Mouse (Mus musculus) embryonic facial prominence, embryonic 15.5 days (tissue): Measurements from ENCODE around the gene Acoxl. TPM values are rescaled to one million over a fixed set of nuclear protein-coding genes. Genes with fewer than 3 reads are reported as not detected.

ENCODE experiments used
- ATAC-seq: fragments of 200-750 bp; cut with Nextera tagmentation; 2 replicates; pipeline ENCODE4 v1.8.0; 2017; ENCODE audit warnings: low read depth, moderate TSS enrichment; ENCODE audit not compliant: insufficient number of reproducible peaks, low FRiP score, low TSS enrichment
- H3K27ac ChIP-seq: fragments of 300-500 bp; sonication (generic); replicated peaks from 2 replicates; pipeline ENCODE4 v1.5.1; 2015; ENCODE audit warnings: mild to moderate bottlenecking, inconsistent platforms
- H3K27me3 ChIP-seq: fragments of 300-500 bp; sonication (generic); 2 replicates; pipeline ENCODE4 v1.6.1; 2015; ENCODE audit warnings: inconsistent platforms
- H3K36me3 ChIP-seq: fragments of 300-500 bp; sonication (generic); 2 replicates; pipeline ENCODE4 v1.6.1; 2015; ENCODE audit warnings: mild to moderate bottlenecking, inconsistent platforms
- H3K4me1 ChIP-seq: fragments of 300-500 bp; sonication (generic); 2 replicates; pipeline ENCODE4 v1.6.1; 2015; ENCODE audit warnings: inconsistent platforms
- H3K4me2 ChIP-seq: fragments of 300-500 bp; sonication (generic); replicated peaks from 2 replicates; pipeline ENCODE4 v1.6.1; 2015; ENCODE audit warnings: mild to moderate bottlenecking, inconsistent platforms
- H3K4me3 ChIP-seq: fragments of 300-500 bp; sonication (generic); replicated peaks from 2 replicates; pipeline ENCODE4 v1.5.1; 2015; ENCODE audit warnings: mild to moderate bottlenecking, inconsistent platforms
- H3K9ac ChIP-seq: fragments of 300-500 bp; sonication (generic); 2 replicates; pipeline ENCODE4 v1.6.1; 2015; ENCODE audit warnings: inconsistent platforms
- H3K9me3 ChIP-seq: fragments of 300-500 bp; sonication (generic); replicated peaks from 2 replicates; pipeline ENCODE4 v1.6.1; 2016; ENCODE audit warnings: inconsistent platforms
- WGBS: fragments of 180-500 bp; shearing (Covaris S2); methylation state at CpG from one replicate; pipeline ENCODE4 v1.1.7; 2015; 5-methylcytosine and 5-hydroxymethylcytosine counted together
- polyA plus RNA-seq: library from polyadenylated mRNA; unstranded; fragments of >200 nt; fragmentation: Nextera tagmentation; extraction: Ambion mirVana; gene quantifications from 2 replicates; pipeline ENCODE4 v1.2.1, GENCODE M21; 2015

Gene Acoxl
- polyA plus RNA-seq, 1 experiment from 2014 or later = 0.15 TPM

DNA sequence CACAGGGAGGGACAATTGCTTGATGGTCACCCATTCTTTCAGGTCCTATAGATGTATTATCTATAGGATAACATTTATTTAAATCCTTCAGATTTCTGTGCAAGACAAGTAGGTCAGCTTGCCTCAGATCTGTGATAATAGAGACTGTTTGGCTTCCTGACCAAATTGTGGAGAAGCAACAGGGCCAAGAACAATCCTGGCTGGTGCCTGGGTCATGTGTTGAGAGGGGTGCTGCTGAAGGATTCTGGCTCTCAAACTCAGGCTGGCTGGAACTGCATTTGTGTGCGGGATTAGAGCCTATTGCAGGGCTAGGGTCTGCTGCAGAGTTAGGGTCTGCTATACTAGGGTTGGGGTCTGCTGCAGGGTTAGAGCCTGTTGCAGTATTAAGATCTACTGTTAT lies 153.0 kb downstream of the Acoxl start:
- WGBS = 82% methylated on average over 1 of the region's 1 CpGs
- no peak overlapping the region for H3K27ac ChIP-seq
- H3K4me2 ChIP-seq = no peak overlapping the region
- no peaks in the 10 kb centered on the region for H3K9me3 ChIP-seq
- no peak for ATAC-seq
- no peaks in the 10 kb centered on the region for H3K36me3 ChIP-seq
- no peak overlapping the region for H3K9ac ChIP-seq
- no peaks in the 10 kb centered on the region for H3K4me1 ChIP-seq
- no peak overlapping the region for H3K4me3 ChIP-seq
- H3K27me3 ChIP-seq = no peaks in the 10 kb centered on the region

- 87% methylated on average over 17 of the region's 17 CpGs for WGBS
- no peaks in the 10 kb centered on the region for H3K27me3 ChIP-seq
- H3K27ac ChIP-seq = no peak overlapping the region
- no peak overlapping the region for H3K4me3 ChIP-seq
- H3K36me3 ChIP-seq = no peaks in the 10 kb centered on the region
- H3K4me2 ChIP-seq = no peak overlapping the region
- H3K9me3 ChIP-seq = no peaks in the 10 kb centered on the region
- H3K9ac ChIP-seq = no peak overlapping the region
- no peak for ATAC-seq
- no peaks in the 10 kb centered on the region for H3K4me1 ChIP-seq
These were observed 170.2 kb downstream of the Acoxl start for GRCm38 (mm10) chr2:128008662-128009423.

GRCm38 (mm10) chr2:128014613-128015012 lies 175.9 kb downstream of the Acoxl start:
- Histone ChIP-seq H3K4me1 (no peaks in the 10 kb centered on the region), H3K4me3 (no peak overlapping the region), H3K36me3 (no peaks in the 10 kb centered on the region), H3K4me2 (no peak overlapping the region), H3K9ac (no peak overlapping the region), H3K9me3 (no peaks in the 10 kb centered on the region), H3K27ac (no peak overlapping the region), H3K27me3 (no peaks in the 10 kb centered on the region)
- 51% methylated on average over 2 of the region's 2 CpGs for WGBS
- ATAC-seq = no peak

DNA sequence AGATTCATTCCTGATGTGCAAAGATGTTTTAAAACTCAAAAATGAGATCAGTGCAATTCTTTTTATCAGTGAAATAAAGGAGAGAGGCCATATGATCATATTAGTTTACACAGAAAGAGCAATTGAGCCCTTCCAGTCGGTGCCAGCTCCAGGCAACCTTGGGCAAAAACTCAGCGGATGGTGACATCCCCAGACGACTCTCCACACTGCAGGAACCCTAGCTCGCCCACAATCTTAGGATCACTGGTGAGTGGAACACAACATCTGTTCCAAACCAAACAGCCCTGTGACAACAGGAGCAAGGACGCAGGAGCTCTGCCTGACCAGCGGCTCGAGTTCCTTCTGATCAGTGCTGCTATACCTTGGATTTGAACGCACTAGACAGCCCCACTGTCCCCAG lies 176.9 kb downstream of the Acoxl start:
- no peak overlapping the region for H3K27ac ChIP-seq
- 72% methylated on average over 8 of the region's 8 CpGs for WGBS
- ATAC-seq = no peak

GRCm38 (mm10) chr2:128020039-128020907 lies 181.6 kb downstream of the Acoxl start:
- no peak overlapping the region for H3K9ac ChIP-seq
- H3K27me3 ChIP-seq = no peaks in the 10 kb centered on the region
- no peak overlapping the region for H3K4me2 ChIP-seq
- H3K36me3 ChIP-seq = no peaks in the 10 kb centered on the region
- H3K27ac ChIP-seq = no peak overlapping the region
- ATAC-seq = no peak
- H3K4me1 ChIP-seq = no peaks in the 10 kb centered on the region
- 49% methylated on average over 7 of the region's 7 CpGs for WGBS
- H3K4me3 ChIP-seq = no peak overlapping the region
- H3K9me3 ChIP-seq = no peaks in the 10 kb centered on the region

More for the DNA sequence above, 176.9 kb downstream of the Acoxl start:
- Histone ChIP-seq H3K4me1 (no peaks in the 10 kb centered on the region), H3K4me2 (no peak overlapping the region), H3K9me3 (no peaks in the 10 kb centered on the region), H3K4me3 (no peak overlapping the region), H3K27me3 (no peaks in the 10 kb centered on the region), H3K36me3 (no peaks in the 10 kb centered on the region), H3K9ac (no peak overlapping the region)

- H3K4me1 ChIP-seq = no peaks in the 10 kb centered on the region
- H3K27ac ChIP-seq = no peak overlapping the region
- H3K9ac ChIP-seq = no peak overlapping the region
- H3K4me2 ChIP-seq = no peak overlapping the region
- no peaks in the 10 kb centered on the region for H3K9me3 ChIP-seq
- H3K36me3 ChIP-seq = no peaks in the 10 kb centered on the region
- H3K27me3 ChIP-seq = no peaks in the 10 kb centered on the region
- H3K4me3 ChIP-seq = no peak overlapping the region
- ATAC-seq = no peak
These were observed 182.2 kb downstream of the Acoxl start for GRCm38 (mm10) chr2:128020908-128021193.

DNA sequence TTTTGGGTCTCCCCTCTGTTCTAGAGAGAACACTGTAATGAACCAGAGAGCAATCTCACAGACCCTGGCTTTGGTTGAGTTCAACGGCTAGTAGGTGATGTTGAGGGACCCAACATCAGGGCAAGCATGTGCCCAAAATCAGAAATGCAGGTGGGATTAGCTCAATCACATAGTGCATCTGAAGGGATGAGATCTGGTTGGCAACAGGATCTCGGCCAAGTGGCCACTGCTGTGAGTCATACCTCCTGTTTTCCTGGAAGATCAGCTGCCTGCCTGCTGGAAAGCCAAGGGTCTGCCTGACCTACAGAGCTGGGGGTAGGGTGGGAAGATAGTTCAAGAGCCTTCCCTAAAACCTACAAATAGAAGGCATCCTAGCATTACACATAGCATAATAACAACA lies 185.2 kb downstream of the Acoxl start:
- no peaks in the 10 kb centered on the region for H3K36me3 ChIP-seq
- H3K4me2 ChIP-seq = no peak overlapping the region
- no peak overlapping the region for H3K4me3 ChIP-seq
- 94% methylated on average over 2 of the region's 2 CpGs for WGBS
- no peak overlapping the region for H3K9ac ChIP-seq
- H3K9me3 ChIP-seq = no peaks in the 10 kb centered on the region
- H3K27ac ChIP-seq = no peak overlapping the region
- H3K27me3 ChIP-seq = no peaks in the 10 kb centered on the region
- no peaks in the 10 kb centered on the region for H3K4me1 ChIP-seq
- ATAC-seq = no peak

DNA sequence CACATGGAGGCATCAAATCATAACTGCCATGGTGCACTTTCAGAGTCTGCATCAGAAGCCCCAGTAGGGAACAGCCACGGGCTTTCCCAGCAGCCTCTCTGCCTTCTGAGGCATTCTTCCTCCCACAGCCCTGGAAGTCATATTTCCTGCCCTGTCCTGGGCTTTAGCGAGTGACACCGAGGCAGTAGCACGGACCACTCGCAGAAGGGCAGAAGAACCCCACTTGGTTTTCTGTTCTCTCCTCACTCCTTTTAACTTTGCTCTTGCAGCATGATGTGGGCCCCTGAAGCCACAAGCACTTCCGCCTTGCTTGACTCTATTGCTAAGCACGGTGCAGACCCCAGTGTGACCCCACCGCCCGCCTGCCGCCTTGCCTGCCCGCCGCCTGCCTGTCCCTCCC lies 189.0 kb downstream of the Acoxl start:
- no peak overlapping the region for H3K27ac ChIP-seq
- H3K4me3 ChIP-seq = no peak overlapping the region
- WGBS = 77% methylated on average over 12 of the region's 12 CpGs
- no peaks in the 10 kb centered on the region for H3K36me3 ChIP-seq
- no peak for ATAC-seq
- no peak overlapping the region for H3K9ac ChIP-seq
- H3K27me3 ChIP-seq = no peaks in the 10 kb centered on the region
- H3K9me3 ChIP-seq = no peaks in the 10 kb centered on the region
- no peak overlapping the region for H3K4me2 ChIP-seq
- no peaks in the 10 kb centered on the region for H3K4me1 ChIP-seq

- H3K27ac ChIP-seq = no peak overlapping the region
- no peaks in the 10 kb centered on the region for H3K4me1 ChIP-seq
- no peak overlapping the region for H3K4me2 ChIP-seq
- 76% methylated on average over 2 of the region's 2 CpGs for WGBS
- no peaks in the 10 kb centered on the region for H3K9me3 ChIP-seq
- no peaks in the 10 kb centered on the region for H3K27me3 ChIP-seq
- H3K36me3 ChIP-seq = no peaks in the 10 kb centered on the region
- no peak for ATAC-seq
- H3K4me3 ChIP-seq = no peak overlapping the region
- H3K9ac ChIP-seq = no peak overlapping the region
These were observed 191.3 kb downstream of the Acoxl start for GRCm38 (mm10) chr2:128029968-128030367.

DNA sequence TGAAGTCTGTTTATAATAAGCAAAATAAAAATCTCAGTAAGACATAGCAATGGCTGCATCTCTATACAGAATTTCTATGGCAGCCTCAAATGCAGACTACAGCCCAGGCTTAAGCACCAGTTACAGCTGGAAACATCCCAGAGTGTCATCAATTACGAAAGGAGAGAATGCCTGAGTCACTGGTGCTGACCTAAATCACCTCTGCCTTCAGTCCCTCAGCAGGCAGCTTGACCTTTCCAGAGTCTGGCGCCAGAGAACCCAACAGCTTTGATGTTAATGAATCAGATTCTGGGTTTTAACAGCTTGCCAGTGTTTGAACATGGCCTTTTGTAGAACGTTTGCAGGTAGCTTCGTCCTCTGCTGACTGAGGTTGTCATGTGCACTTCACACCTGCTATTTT lies 193.4 kb downstream of the Acoxl start:
- 29% methylated on average over 4 of the region's 4 CpGs for WGBS
- H3K9ac ChIP-seq = no peak overlapping the region
- H3K4me2 ChIP-seq = no peak overlapping the region
- H3K27ac ChIP-seq = no peak overlapping the region
- no peaks in the 10 kb centered on the region for H3K9me3 ChIP-seq
- H3K4me3 ChIP-seq = no peak overlapping the region
- no peaks in the 10 kb centered on the region for H3K4me1 ChIP-seq
- no peak for ATAC-seq
- H3K27me3 ChIP-seq = no peaks in the 10 kb centered on the region
- no peaks in the 10 kb centered on the region for H3K36me3 ChIP-seq

DNA sequence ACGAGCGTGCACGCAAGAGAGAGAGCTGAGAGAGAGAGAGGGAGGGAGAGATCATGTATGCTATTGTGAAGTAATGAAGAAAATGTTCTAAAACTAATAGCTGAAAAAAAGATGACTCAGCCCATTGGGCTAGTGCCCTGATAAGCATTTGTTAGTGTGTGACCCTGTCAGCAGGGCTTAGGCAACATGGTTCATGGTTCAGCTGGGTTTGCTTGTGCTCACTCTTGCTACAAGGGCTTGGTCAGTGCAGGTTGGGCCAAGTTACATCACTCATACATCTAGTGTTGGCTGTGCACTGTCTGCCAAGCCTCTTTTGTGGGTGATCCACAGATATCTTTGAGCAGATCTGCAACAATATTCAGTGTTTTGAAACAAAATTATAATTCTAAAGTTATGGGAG lies 194.8 kb downstream of the Acoxl start:
- Histone ChIP-seq H3K36me3 (no peaks in the 10 kb centered on the region), H3K4me3 (no peak overlapping the region), H3K27me3 (no peaks in the 10 kb centered on the region), H3K27ac (no peak overlapping the region), H3K9ac (no peak overlapping the region), H3K4me2 (no peak overlapping the region), H3K9me3 (no peaks in the 10 kb centered on the region), H3K4me1 (no peaks in the 10 kb centered on the region)
- 72% methylated on average over 3 of the region's 3 CpGs for WGBS
- ATAC-seq = no peak
